Mouse (Mus musculus) small intestine, adult 2 months (tissue): ENCODE results near the gene Klhl12.

Experiments used
- CTCF ChIP-seq: fragments of 200-500 bp; IDR thresholded peaks from 2 replicates; pipeline ENCODE4 v1.5.1; 2012; ENCODE audit warnings: low read depth, mild to moderate bottlenecking, control low read depth, inconsistent platforms, low read length, moderate library complexity, mixed read lengths; ENCODE audit not compliant: insufficient replicate concordance, insufficient read length; ENCODE audit errors: extremely low read depth
- POLR2A ChIP-seq: fragments of 200-500 bp; IDR thresholded peaks from 2 replicates; pipeline ENCODE4 v1.6.1; 2012; ENCODE audit warnings: low read depth, mild to moderate bottlenecking, control low read depth, inconsistent platforms, low read length, moderate library complexity

- no peak for TF ChIP-seq CTCF
- no peak for TF ChIP-seq POLR2A
Measured at GRCm38 (mm10) chr1:134442394-134442793, 12.9 kb upstream of the Klhl12 start.
